Mouse (Mus musculus): Measurements from ENCODE around the gene Gm2042. TPM values are rescaled to one million over a fixed set of nuclear protein-coding genes. Genes with fewer than 3 reads are reported as not detected.

The Gm2042 gene
- not detected in 4 replicates for total RNA-seq (2023; ENCODE audit: inconsistent age)

DNA sequence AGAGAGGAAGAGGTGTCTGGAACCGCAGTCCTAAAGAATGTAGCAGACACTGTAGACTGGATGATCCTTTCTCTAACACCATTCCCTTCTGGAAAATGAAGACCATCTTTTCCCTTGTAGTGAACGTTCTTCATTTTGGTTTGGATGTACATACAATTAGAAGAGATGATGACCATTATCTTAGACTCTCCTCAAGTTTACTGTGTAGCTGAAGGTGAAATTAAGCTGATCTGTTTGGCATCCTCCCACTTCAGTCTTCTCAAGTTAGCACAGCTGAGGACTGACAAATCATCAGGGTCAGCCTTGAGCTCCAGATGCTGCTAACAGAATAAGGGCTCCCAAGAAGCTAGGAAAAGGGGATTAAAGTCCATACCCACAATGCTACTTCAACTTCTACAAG, at the start of gene Gm2042:
Gene Gm2042, plus strand, starts transcription at position 301 of the 400 bp plus-strand sequence.

DNA sequence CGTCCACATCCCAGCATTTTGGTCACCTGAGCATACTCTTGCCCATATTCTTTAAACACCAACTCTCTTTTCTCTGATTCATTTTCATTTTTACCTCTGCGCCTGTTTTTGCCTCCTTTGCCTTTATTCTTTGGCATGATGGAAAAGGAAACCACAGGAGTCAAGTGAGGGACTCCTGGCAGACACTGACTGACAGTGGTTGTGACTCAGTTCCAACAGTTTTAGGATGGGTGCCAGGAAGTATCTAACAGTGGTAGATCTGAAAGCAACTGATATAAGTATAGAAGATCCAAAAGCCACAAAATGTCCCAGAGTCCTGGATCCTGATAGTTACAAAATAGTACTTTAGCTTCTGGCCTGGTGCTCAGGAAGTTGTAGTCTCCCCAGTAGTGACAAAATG, 34.2 kb upstream of the Gm2042 start, which contains the start of gene Gm2035:
Gene Gm2035, minus strand, starts transcription at position 137 of the 400 bp plus-strand sequence.

Other genes with a start within 250 kb of the Gm2042 start
- not detected in 4 replicates for gene Gm21319, start 178.3 kb upstream of the Gm2042 start, total RNA-seq (2023; ENCODE audit: inconsistent age)
- not detected in 4 replicates for gene Gm21936, start 158.6 kb upstream of the Gm2042 start, total RNA-seq (2023; ENCODE audit: inconsistent age)
- gene BB287469, start 137.5 kb upstream of the Gm2042 start, total RNA-seq (2023; ENCODE audit: inconsistent age), result not detected in 4 replicates
- not detected in 4 replicates for gene Gm2001, start 111.7 kb upstream of the Gm2042 start, total RNA-seq (2023; ENCODE audit: inconsistent age)
- gene Gm2016, start 80.0 kb upstream of the Gm2042 start, total RNA-seq (2023; ENCODE audit: inconsistent age), result not detected in 4 replicates
- not detected in 4 replicates for gene Gm2022, start 58.7 kb upstream of the Gm2042 start, total RNA-seq (2023; ENCODE audit: inconsistent age)
- not detected in 4 replicates for gene Gm2035, start 34.2 kb upstream of the Gm2042 start, total RNA-seq (2023; ENCODE audit: inconsistent age)
- gene Gm2075, start 57.8 kb downstream of the Gm2042 start, total RNA-seq (2023; ENCODE audit: inconsistent age), result not detected in 4 replicates
- gene Gm6803, start 64.7 kb downstream of the Gm2042 start, total RNA-seq (2023; ENCODE audit: inconsistent age), result not detected in 4 replicates
- not detected in 4 replicates for gene Gm2056, start 72.9 kb downstream of the Gm2042 start, total RNA-seq (2023; ENCODE audit: inconsistent age)
- gene Gm16368, start 129.6 kb downstream of the Gm2042 start, total RNA-seq (2023; ENCODE audit: inconsistent age), result not detected in 4 replicates
- not detected in 4 replicates for gene Gm10436, start 228.0 kb downstream of the Gm2042 start, total RNA-seq (2023; ENCODE audit: inconsistent age)

Data from B cell, adult (primary cell).